Mouse (Mus musculus): Measurements from ENCODE around the gene Slc38a2. TPM values are rescaled to one million over a fixed set of nuclear protein-coding genes. Genes with fewer than 3 reads are reported as not detected.

Slc38a2 gene
- polyA plus RNA-seq, 1 experiment: 158 TPM

GRCm38 (mm10) chr15:96744153-96744881 is 44.8 kb upstream of the Slc38a2 start:
- no peak for TF ChIP-seq CTCF (IDR thresholded peaks at IDR 0.05; ENCODE audit: low read depth, low read length)
- no peak for TF ChIP-seq POLR2A (IDR thresholded peaks at IDR 0.05; ENCODE audit: insufficient read depth, low read length)
- no peak for TF ChIP-seq EP300 (IDR thresholded peaks at IDR 0.05; ENCODE audit: insufficient read depth, low read depth, low read length)
- Histone ChIP-seq H3K36me3 (ENCODE audit: control insufficient read depth, insufficient read depth, low read length, poor library complexity, severe bottlenecking) (no peaks in the 10 kb centered on the region), H3K27me3 (ENCODE audit: control insufficient read depth, insufficient read depth, low read length, poor library complexity, severe bottlenecking) (no peaks in the 10 kb centered on the region), H3K9ac (ENCODE audit: low read depth, poor library complexity, severe bottlenecking) (no peak overlapping the region), H3K4me1 (ENCODE audit: control insufficient read depth, insufficient read depth, low read length) (no peaks in the 10 kb centered on the region), H3K27ac (ENCODE audit: insufficient read depth, low read length) (no peak overlapping the region), H3K9me3 (replicated peaks; ENCODE audit: control insufficient read depth, insufficient read depth, low read length, poor library complexity, severe bottlenecking) (peaks cover 4% of the 10 kb centered on the region), H3K4me3 (ENCODE audit: low read depth, low read length) (no peak overlapping the region)

GRCm38 (mm10) chr15:96743257-96743656 is 43.7 kb upstream of the Slc38a2 start:
- H3K27ac ChIP-seq (ENCODE audit: insufficient read depth, low read length): no peak overlapping the region
- H3K4me1 ChIP-seq (ENCODE audit: control insufficient read depth, insufficient read depth, low read length): no peaks in the 10 kb centered on the region
- H3K9ac ChIP-seq (ENCODE audit: low read depth, poor library complexity, severe bottlenecking): 0 out of 2 replicates have a peak overlapping the region, but pooled peaks have one; percentile 30
- TF ChIP-seq POLR2A (IDR thresholded peaks at IDR 0.05; ENCODE audit: insufficient read depth, low read length) (no peak), CTCF (IDR thresholded peaks at IDR 0.05; ENCODE audit: low read depth, low read length) (no peak), EP300 (IDR thresholded peaks at IDR 0.05; ENCODE audit: insufficient read depth, low read depth, low read length) (no peak)
- H3K4me3 ChIP-seq (ENCODE audit: low read depth, low read length): no peak overlapping the region
- no peaks in the 10 kb centered on the region for H3K27me3 ChIP-seq (ENCODE audit: control insufficient read depth, insufficient read depth, low read length, poor library complexity, severe bottlenecking)
- no peaks in the 10 kb centered on the region for H3K9me3 ChIP-seq (replicated peaks; ENCODE audit: control insufficient read depth, insufficient read depth, low read length, poor library complexity, severe bottlenecking)
- no peaks in the 10 kb centered on the region for H3K36me3 ChIP-seq (ENCODE audit: control insufficient read depth, insufficient read depth, low read length, poor library complexity, severe bottlenecking)

GRCm38 (mm10) chr15:96742591-96743241 is 43.2 kb upstream of the Slc38a2 start:
- H3K27me3 ChIP-seq (ENCODE audit: control insufficient read depth, insufficient read depth, low read length, poor library complexity, severe bottlenecking): no peaks in the 10 kb centered on the region
- H3K9me3 ChIP-seq (replicated peaks; ENCODE audit: control insufficient read depth, insufficient read depth, low read length, poor library complexity, severe bottlenecking): no peaks in the 10 kb centered on the region
- H3K27ac ChIP-seq (ENCODE audit: insufficient read depth, low read length): no peak overlapping the region
- H3K36me3 ChIP-seq (ENCODE audit: control insufficient read depth, insufficient read depth, low read length, poor library complexity, severe bottlenecking): no peaks in the 10 kb centered on the region
- H3K4me1 ChIP-seq (ENCODE audit: control insufficient read depth, insufficient read depth, low read length): no peaks in the 10 kb centered on the region
- H3K9ac ChIP-seq (ENCODE audit: low read depth, poor library complexity, severe bottlenecking): no peak overlapping the region
- H3K4me3 ChIP-seq (ENCODE audit: low read depth, low read length): no peak overlapping the region
- TF ChIP-seq EP300 (IDR thresholded peaks at IDR 0.05; ENCODE audit: insufficient read depth, low read depth, low read length) (no peak), CTCF (IDR thresholded peaks at IDR 0.05; ENCODE audit: low read depth, low read length) (no peak), POLR2A (IDR thresholded peaks at IDR 0.05; ENCODE audit: insufficient read depth, low read length) (no peak)

- H3K4me3 ChIP-seq (ENCODE audit: low read depth, low read length): no peak overlapping the region
- no peak overlapping the region for H3K27ac ChIP-seq (ENCODE audit: insufficient read depth, low read length)
- H3K9ac ChIP-seq (ENCODE audit: low read depth, poor library complexity, severe bottlenecking): no peak overlapping the region
- TF ChIP-seq POLR2A (IDR thresholded peaks at IDR 0.05; ENCODE audit: insufficient read depth, low read length) (no peak), CTCF (IDR thresholded peaks at IDR 0.05; ENCODE audit: low read depth, low read length) (no peak), EP300 (IDR thresholded peaks at IDR 0.05; ENCODE audit: insufficient read depth, low read depth, low read length) (no peak)
- no peaks in the 10 kb centered on the region for H3K27me3 ChIP-seq (ENCODE audit: control insufficient read depth, insufficient read depth, low read length, poor library complexity, severe bottlenecking)
- H3K4me1 ChIP-seq (ENCODE audit: control insufficient read depth, insufficient read depth, low read length): no peaks in the 10 kb centered on the region
- H3K36me3 ChIP-seq (ENCODE audit: control insufficient read depth, insufficient read depth, low read length, poor library complexity, severe bottlenecking): no peaks in the 10 kb centered on the region
- no peaks in the 10 kb centered on the region for H3K9me3 ChIP-seq (replicated peaks; ENCODE audit: control insufficient read depth, insufficient read depth, low read length, poor library complexity, severe bottlenecking)
These were observed 41.5 kb upstream of the Slc38a2 start for GRCm38 (mm10) chr15:96740865-96741561.

GRCm38 (mm10) chr15:96740091-96740490 is 40.6 kb upstream of the Slc38a2 start:
- no peak overlapping the region for H3K27ac ChIP-seq (ENCODE audit: insufficient read depth, low read length)
- H3K4me3 ChIP-seq (ENCODE audit: low read depth, low read length): no peak overlapping the region
- H3K9ac ChIP-seq (ENCODE audit: low read depth, poor library complexity, severe bottlenecking): no peak overlapping the region
- no peaks in the 10 kb centered on the region for H3K36me3 ChIP-seq (ENCODE audit: control insufficient read depth, insufficient read depth, low read length, poor library complexity, severe bottlenecking)
- no peaks in the 10 kb centered on the region for H3K4me1 ChIP-seq (ENCODE audit: control insufficient read depth, insufficient read depth, low read length)
- H3K27me3 ChIP-seq (ENCODE audit: control insufficient read depth, insufficient read depth, low read length, poor library complexity, severe bottlenecking): no peaks in the 10 kb centered on the region
- H3K9me3 ChIP-seq (replicated peaks; ENCODE audit: control insufficient read depth, insufficient read depth, low read length, poor library complexity, severe bottlenecking): no peaks in the 10 kb centered on the region
- TF ChIP-seq EP300 (IDR thresholded peaks at IDR 0.05; ENCODE audit: insufficient read depth, low read depth, low read length): no peak
- TF ChIP-seq CTCF (IDR thresholded peaks at IDR 0.05; ENCODE audit: low read depth, low read length): no peak
- TF ChIP-seq POLR2A (IDR thresholded peaks at IDR 0.05; ENCODE audit: insufficient read depth, low read length): no peak
